Mouse (Mus musculus): ENCODE measurements around the gene Carns1.

Gene Carns1

DNA sequence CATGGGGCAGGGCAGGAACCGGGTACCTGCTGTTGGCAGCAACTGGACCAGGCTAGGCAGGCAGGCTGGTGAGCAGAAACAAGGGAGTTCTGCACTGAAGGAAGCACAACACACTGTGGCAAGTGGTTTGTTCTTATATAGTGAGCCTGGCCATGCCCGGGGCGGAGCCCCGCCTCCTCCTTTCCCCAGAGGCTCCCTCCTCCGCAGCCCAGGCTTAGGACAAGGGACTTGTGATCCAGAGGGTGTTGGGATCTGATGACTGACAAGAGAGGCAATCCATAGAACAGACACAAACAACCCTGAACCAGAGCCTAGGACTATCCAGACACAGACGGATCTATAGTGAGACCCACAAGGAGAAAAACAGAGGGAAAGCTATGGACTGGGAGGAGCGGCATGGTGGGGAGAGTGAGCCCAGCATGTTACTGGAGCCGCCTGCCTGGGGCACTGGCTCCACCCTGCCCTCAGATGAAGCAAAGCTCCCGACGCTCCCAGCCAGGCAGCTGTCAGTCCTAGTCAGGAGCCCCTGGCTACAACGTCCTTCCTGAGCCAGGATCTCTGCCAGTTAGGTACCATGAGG lies at the start of gene Carns1:
Carns1 (minus strand) TSS at position 112 of the 580 bp plus-strand sequence.
- peak in 1 of 2 experiments; percentile 27 for DNase-seq (ENCODE audit: low spot score in 2 of 2)

DNA sequence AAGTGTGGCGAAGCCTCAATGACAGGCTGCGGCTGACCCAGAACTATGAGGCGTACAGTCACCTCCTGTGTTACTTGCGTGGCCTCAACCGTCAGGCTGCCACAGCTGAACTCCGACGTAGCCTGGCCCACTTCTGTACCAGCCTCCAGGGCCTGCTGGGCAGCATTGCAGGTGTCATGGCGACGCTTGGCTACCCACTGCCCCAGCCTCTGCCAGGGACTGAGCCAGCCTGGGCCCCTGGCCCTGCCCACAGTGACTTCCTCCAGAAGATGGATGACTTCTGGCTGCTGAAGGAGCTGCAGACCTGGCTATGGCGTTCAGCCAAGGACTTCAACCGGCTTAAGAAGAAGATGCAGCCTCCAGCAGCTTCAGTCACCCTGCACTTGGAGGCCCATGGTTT lies 46.9 kb upstream of the Carns1 start:
- no peak for DNase-seq (ENCODE audit: low spot score in 2 of 2)

DNA sequence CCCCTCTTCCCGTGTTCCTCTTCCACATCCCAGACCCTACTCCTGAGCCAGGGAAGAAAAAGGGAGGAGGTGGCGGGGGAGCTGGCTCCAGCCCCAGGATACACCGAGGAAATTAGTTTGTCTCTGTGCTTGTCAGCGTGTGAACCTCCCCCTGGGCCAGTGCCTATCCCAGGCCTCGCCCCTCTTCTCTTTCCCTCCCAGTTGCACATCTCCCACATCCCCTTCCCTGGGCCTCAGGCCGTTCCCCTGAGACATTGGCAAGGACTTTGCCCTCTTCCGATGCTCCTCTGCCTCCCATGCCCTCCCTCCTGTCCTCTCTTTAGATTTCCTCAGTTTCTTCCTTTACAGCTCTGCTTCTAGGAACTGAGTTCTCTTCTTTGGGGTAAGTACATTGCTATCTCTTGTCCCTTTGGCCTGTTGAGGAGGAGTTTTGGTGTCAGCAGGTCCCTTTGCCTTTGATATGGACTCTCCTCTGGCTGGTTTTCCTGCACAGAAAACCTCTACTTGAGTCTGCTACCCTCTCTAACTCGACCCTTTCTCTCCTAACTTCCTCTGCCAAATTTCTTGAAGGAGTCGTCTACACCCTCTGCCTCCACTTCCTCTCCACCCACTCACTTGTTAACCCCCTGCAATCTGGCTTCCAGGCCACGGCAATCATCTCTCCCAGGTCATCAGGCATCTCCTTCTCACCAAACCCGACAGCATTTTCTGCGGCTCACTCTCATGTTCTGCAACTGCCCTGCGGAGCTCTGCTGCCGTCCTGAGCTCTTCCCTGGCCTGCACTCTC lies 45.9 kb upstream of the Carns1 start:
- no peak for DNase-seq (ENCODE audit: low spot score in 2 of 2)

DNA sequence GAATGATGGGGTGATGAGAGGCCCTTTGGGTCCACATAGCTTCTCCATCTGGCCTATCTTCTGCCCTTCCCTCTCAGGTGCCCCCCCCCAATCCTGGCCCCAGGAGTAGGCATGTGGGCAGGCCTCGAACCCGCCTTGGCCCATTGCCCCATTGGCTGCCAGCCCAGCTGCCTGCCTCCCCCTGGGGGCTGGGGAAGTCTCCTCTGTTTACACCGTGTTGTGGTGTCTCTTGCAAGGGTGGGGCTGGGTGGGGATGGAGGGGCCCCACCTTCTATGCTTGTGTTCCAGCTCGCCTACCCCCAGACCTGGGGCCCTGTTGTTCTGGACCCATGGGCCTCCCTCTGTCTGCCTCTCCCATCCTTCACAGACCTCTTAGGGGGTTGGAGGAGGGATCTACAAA lies 45.1 kb upstream of the Carns1 start:
- no peak for DNase-seq (ENCODE audit: low spot score in 2 of 2)

DNA sequence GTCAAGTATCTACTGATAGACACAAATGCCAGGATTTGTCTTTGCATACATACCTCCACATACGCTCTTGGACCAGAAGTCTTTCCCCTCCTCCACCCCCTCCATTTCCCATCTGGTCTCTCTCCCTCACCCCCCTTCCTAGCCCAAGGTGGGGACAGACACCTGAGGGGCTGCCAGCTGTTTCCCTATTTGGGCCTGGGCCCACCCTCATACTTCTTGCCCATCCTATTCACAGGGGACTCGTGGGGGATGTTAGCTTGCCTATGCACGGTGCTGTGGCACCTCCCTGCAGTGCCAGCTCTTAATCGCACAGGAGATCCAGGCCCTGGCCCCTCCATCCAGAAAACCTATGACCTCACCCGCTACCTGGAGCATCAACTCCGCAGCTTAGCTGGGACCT lies 44.7 kb upstream of the Carns1 start:
- DNase-seq (ENCODE audit: low spot score in 2 of 2): no peak

DNA sequence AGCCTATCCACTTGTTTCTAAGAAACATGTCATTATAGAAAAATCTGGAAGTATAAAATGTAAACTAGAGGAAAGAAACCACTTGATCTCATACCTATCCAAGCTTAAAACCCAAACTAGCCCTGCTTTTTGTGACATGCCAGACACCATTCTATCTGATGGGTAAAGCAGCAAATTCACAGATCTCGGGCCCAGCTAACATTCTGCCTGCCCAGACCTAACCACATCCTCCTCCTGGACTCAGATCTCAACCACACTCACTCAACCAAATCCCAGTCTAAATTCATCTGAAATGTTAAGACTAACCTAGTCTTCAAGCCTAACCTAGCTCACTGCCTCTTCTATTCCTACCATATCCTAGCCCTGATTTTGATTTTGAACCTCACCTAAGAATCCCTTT lies 43.5 kb upstream of the Carns1 start:
- DNase-seq (ENCODE audit: low spot score in 2 of 2): no peak

DNA sequence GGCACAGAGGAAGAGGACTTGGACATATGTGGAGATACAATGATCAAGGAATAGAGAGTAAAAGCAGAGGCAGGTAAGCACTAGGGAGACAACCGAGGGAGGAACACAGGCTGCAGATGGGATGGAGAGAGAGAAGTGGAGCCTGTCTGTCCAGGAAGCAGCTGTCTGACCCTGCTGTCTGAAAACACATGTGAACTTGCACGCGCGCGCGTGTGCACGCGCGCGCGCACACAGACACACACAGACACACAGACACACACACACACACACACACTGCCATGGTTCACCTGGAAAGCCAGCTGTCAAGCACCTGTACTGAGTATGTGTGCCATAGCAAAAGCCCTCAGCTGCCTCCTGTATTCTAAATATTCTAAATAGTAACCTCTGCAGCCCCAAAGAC lies 43.0 kb upstream of the Carns1 start:
- DNase-seq (ENCODE audit: low spot score in 2 of 2): no peak

DNA sequence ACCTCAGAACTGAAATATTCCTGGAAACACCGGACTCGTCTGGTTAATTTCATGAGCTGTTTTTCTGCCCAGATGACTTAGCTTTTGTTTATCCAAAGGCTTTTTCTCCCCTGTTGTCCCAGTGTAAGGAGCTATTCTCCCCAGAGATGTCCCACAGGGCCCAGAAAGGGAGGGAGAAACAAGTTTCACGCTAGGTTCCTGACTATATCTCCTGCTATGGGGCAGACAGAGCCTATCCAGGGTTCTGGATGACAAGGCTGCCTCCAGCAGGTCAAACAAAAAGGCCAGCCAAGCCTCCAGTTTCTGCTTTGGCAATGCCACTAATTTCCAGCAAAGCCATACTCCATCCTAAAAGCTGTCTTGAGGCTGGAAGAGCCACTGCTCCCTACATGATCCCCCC lies 42.6 kb upstream of the Carns1 start:
- DNase-seq (ENCODE audit: low spot score in 2 of 2): no peak

DNA sequence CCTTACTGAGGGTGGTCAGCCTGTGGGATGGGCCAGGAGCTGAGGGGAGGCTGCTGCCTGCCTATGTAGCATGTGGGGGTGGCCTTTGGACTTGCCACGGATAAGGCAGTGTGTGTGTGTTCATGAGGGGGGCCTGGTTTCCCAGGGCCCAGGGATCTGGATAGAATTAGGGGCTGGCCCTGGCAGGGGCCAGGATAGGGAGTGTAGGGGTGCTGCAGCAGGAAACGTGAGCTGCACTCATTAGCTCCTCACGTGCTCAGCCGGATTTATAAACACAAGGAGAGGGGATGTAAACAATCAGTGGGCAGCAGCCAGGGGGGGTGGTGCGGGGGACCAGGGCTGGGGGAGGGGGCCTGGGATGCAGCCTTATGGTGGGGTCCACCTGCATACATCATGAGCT lies 41.9 kb upstream of the Carns1 start:
- DNase-seq (ENCODE audit: low spot score in 2 of 2): no peak

DNA sequence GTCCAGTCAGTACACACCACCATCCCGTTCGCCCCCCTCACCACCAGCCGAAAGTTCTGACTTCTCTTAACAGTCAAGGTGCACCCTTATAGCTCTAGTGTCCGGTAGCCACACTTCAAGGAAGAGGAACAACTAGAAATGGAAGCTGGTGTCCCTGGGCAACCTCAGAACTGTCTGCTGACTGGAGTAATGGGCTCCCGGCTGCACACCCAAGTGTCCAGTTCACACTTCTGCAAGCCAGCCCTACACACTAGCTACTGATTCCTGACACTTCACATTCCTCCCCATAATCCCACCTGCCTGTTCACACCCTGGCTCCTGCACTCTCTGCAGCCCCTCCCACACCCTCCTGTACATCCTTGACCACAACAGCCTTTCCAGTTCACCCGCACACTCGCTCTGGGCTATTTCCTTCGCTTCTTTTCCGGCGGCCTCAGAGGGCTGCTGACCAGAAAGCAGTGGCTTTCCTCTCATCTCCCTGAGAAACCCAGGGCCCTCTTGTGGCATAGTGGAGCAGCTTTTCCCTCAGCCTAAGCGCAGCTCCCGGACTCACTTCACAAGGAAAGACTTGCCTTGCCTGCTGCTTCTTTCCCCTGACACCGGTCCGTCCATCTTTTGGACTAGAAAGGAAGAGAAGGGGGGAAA lies 40.9 kb upstream of the Carns1 start:
- no peak for DNase-seq (ENCODE audit: low spot score in 2 of 2)

DNA sequence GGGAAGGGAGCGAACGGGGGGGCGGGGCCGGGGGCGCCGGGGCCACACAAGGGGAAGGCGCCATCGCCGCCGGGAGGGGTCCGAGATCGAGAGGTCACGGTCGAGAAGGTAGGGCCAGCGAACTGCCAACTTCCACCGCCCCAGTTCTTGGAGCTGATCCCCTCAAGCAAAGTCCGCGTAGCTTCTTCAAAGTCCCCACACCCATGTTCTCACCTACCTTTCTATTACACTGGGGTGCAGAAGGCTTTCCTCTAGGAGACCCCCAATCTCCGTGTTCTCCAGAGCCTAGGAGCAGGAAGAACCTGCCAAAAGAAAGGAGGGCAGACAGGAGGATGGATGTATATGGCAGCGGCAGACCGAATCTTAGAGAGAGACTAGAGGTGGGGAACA lies 40.2 kb upstream of the Carns1 start:
- no peak for DNase-seq (ENCODE audit: low spot score in 2 of 2)

DNA sequence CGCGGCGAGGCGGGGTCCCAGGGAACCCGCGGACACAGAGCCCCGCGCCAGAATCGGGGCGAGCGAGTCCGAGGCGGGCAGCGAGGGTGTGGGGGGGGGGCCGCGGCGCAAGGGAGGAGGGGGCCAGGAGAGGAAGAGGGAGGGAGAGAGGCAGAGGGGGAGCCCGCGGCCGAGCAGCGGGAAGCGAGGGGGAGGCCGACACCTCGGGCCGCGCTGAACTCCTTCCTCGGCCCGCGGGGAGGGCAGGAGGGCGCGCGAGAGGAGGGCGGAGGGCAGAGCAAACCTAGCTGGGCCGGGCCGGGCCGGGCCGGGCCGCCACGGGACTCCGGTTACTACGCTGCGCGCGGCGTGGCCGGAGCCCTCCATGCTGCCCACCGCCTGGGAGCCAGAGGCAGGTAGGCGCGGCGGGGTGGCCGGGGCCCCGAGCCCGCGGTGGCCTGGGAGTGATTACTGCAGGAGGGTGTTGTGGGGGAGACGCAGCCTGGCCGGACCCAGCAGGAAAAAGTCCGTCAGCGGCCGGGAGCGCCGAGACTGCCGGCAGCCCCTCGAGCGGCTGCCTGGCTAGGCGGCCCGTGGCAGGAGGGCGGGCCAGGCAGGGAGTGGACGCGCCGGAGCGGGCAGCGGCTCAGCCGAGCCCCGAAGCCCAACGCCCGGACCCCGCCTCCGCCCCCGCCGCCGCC lies 39.6 kb upstream of the Carns1 start:
- no peak for DNase-seq (ENCODE audit: low spot score in 2 of 2)

DNA sequence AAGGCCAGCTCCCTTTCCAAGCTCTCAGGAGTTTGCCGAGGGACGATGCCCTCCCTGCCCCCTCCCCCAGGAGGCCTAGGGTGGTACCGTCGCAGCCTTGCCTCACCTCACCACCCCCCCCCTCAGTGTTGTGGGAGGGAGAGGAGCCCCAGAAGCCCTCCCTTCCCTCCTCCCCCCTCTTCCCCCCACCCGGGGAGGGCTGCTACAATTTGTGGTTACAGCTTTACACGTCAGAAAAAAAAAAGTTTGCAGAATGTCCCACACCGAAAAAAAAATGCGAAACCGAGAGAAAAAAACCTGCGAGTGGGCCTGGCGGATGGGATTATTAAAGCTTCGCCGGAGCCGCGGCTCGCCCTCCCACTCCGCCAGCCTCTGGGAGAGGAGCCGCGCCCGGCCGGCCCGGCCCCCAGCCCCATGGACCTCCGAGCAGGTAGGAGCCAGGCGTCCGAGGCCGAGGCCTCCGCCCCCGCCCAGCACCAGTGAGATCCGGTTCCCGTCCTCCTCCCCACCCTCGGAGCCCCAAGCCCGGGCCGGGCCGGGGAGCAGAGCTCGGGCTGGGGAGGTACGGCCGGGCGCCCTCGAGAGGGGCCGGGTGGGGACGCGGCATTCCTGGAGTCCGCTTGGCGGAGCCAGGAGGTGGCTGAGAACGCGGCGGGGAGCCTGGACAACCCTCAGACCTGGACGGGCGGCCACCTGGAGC lies 38.9 kb upstream of the Carns1 start, which contains the start of the genes Clcf1 and AC109138.7:
Clcf1 (plus strand) TSS at position 168 of the 700 bp plus-strand sequence.
AC109138.7 (plus strand) TSS at position 287 of the 700 bp plus-strand sequence.
- no peak for DNase-seq (ENCODE audit: low spot score in 2 of 2)

DNA sequence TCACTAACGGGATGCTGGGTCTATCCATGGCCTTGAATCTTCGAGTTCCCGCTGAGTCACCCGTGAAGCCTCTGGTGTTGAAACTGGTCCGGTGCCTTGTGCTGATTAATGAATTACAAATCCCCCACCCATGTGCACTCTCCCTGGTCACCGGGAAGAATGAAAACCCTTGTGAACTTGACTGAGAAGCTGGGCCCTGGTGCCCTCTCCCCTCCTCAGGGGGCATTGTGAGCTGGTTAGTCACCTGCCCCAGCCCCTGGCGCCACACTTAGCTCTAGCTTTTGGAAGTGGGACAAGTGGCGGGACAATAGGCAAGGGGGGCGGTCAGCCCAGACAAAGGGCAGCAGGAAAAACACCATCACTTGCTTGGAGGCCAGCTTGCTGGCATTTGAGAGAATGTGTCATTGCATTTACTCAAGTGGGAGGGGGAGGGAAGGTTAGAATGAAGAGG lies 38.3 kb upstream of the Carns1 start:
- no peak for DNase-seq (ENCODE audit: low spot score in 2 of 2)

DNA sequence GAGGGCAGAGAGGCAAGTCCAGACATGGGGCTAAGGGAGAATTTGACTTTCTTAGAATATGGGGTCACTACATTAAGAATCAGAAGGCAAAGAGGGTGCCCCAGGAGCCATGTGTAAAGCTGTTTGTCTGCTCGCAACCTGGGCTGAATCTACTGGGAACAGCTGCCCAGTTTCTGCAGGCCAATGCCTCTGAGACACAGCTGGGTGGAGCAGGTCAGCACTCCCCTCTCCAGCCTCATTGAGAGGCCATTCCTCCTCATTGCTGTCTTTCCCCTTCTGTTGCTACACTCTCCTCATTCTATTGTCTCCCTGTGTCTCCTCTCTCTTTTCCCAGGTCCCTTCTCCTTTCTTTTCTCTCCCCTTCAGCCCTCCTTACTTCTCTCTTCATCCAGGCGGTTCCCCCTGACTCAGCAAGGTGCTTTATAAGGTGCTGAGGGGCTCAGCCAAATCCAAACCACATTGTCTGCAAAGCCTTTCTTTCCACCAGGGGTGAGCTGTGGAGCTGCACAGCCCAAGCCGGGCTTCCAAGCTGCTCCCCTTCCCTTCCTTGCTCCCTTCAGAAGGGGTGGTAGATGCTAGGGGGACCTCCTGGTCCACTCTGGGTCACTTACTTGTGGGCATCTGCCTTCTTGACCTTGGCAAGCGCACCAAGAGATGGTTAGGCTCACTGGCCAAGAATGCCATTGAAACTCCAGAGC lies 36.8 kb upstream of the Carns1 start:
- no peak for DNase-seq (ENCODE audit: low spot score in 2 of 2)

DNA sequence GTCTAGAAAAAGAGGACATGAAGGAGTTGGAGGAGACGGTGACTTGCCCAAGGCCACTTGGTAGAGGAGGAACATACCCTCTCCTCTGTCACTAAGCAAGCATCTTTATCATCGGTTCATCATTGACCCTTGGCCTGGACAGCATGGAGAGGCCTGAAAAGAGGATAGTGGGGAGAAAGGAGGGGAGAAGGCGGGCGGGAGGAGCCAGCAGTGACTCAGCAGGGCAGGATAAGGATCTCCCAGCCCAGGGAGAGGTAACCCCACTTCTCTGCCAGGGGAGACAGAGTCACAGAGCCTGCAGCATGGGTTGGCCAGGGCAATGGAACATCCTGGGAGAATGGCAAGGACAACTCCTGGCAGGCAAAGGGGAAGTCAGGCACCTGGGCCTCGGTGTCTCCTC lies 33.3 kb upstream of the Carns1 start:
- DNase-seq (ENCODE audit: low spot score in 2 of 2): no peak

DNA sequence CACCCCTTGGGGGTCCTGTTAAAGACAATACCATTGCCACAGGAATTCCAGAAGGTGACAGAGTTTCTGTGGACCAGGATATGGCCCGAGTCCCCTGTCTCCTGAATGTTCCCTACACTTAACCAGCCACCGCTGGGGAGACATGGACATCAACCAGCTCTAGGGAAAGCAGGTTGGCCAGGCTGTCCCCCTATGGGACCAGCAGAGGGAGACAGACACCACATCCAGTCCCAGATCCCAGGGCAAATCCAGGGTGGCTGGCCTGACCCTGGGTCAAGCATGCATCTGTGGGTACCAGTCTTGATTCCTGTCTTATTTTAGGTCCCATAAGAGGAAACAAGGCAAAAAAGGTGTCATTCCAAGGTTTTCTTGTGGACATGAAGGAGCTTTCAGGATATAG lies 31.7 kb upstream of the Carns1 start:
- peak in 1 of 2 experiments; percentile 60 for DNase-seq (ENCODE audit: low spot score in 2 of 2)

DNA sequence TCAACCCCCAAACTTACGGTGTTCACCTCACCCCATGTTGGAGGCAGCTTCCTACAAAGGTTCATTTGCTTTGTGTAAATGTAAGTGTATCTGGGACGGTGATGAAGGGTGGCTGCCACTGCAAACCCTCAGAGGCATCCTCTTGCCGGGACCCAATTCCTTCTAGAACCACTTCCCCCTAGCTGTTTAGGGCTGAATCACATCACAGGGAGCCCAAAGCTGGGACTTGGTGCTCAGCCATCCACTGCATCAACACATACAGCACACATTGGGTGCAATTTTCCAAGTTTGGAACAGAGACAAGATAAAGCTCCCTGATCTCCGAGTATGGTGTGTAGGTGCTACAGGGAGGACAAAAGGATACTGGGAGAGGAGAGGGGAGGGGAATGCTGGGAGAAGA lies 29.6 kb upstream of the Carns1 start:
- DNase-seq (ENCODE audit: low spot score in 2 of 2): no peak

DNA sequence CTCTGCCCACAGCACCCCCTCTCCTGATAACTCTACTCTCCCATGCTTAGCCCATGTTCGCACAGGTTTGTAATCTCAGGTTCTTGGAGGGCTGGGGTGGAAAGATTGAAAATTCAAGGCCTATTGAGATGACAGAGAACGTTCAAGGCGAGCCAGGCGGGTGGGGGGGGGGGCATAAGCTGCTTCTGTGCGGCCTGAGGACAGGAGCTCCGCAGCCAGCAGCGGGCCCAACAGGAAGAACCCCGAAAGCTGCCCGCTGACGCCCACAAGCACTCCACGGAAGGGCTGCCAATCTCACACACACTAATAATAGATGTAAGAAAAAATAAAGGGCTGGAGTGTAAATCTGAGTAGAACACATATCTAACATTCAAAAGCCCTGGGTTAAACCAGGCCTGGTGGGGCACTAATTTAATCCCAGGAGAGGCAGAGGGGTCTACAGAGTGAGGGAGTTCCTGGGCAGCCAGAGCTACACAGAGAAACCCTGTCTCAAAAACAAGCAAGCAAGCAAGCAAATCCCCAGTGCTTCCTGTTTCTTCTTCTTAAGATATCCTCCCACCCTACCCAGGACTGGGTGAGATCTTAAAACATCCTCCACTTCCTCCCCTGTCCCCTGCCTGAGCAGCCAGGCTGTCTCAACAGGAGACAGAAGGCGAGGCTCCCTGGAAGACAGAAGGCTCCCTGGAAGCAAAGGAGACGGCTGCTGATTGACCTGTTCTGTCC lies 28.5 kb upstream of the Carns1 start:
- no peak for DNase-seq (ENCODE audit: low spot score in 2 of 2)

DNA sequence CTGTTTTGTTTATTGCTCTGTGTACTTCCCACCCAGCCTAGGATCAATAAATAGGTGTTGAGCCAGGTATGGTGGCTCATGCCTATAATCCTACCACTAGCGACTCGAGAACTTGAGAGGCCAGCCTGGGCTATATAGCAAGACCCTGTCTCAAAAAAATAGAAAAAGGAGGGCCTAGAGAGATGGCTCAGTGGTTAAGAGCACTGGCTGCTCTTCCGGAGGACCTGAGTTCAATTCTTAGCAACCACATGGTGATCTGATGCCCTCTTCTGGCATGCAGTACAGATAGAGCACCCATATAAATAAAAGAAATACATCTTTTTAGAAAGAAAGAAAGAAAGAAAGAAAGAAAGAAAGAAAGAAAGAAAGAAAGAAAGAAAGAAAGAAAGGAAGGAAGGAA lies 27.9 kb upstream of the Carns1 start:
- no peak for DNase-seq (ENCODE audit: low spot score in 2 of 2)
